Mouse (Mus musculus) kidney, adult 18-20 months (tissue): ENCODE measurements around the gene Btrc.
"Not testable (repeated sequence)": the region's sequence is repeated elsewhere in the genome, so short reads cannot be mapped to it uniquely, and the experiment has no call there.

ENCODE experiments used
- DNase-seq: peaks from one replicate; pipeline ENCODE4 v3.0.0; 2021

Gene Btrc

GRCm38 (mm10) chr19:45363384-45363926 is at the start of gene Btrc:
Btrc (plus strand) TSS chr19:45363734.
- DNase-seq = peak; percentile 100

- no peak for DNase-seq
Observed at GRCm38 (mm10) chr19:45317473-45317882, 46.1 kb upstream of the Btrc start.

- DNase-seq = no peak
Observed at GRCm38 (mm10) chr19:45321062-45321461, 42.5 kb upstream of the Btrc start.

- DNase-seq = no peak
Observed at GRCm38 (mm10) chr19:45329039-45329438, 34.5 kb upstream of the Btrc start.

- no peak for DNase-seq
Observed at GRCm38 (mm10) chr19:45329748-45330298, 33.7 kb upstream of the Btrc start.

- DNase-seq = no peak
Observed at GRCm38 (mm10) chr19:45336718-45337117, 26.8 kb upstream of the Btrc start.

GRCm38 (mm10) chr19:45338182-45338581 is 25.4 kb upstream of the Btrc start:
- DNase-seq = no peak

GRCm38 (mm10) chr19:45343941-45344340 is 19.6 kb upstream of the Btrc start:
- DNase-seq = no peak

GRCm38 (mm10) chr19:45348188-45348587 is 15.3 kb upstream of the Btrc start:
- no peak for DNase-seq

- DNase-seq = no peak
Observed at GRCm38 (mm10) chr19:45350456-45350855, 13.1 kb upstream of the Btrc start.

GRCm38 (mm10) chr19:45352706-45353105 is 10.8 kb upstream of the Btrc start:
- not testable (repeated sequence) for DNase-seq

- no peak for DNase-seq
Observed at GRCm38 (mm10) chr19:45355678-45356077, 7.9 kb upstream of the Btrc start.

GRCm38 (mm10) chr19:45356868-45357267 is 6.7 kb upstream of the Btrc start:
- not testable (repeated sequence) for DNase-seq

- no peak for DNase-seq
Observed at GRCm38 (mm10) chr19:45360486-45360885, 3.0 kb upstream of the Btrc start.

- DNase-seq = no peak
Observed at GRCm38 (mm10) chr19:45363933-45364391, 428 bp downstream of the Btrc start.

- no peak for DNase-seq
Observed at GRCm38 (mm10) chr19:45366651-45367050, 3.1 kb downstream of the Btrc start.

- DNase-seq = not testable (repeated sequence)
Observed at GRCm38 (mm10) chr19:45384815-45385214, 21.3 kb downstream of the Btrc start.

GRCm38 (mm10) chr19:45388551-45388950 is 25.0 kb downstream of the Btrc start:
- DNase-seq = no peak

GRCm38 (mm10) chr19:45394078-45394477 is 30.5 kb downstream of the Btrc start:
- DNase-seq = no peak

GRCm38 (mm10) chr19:45411000-45411399 is 47.5 kb downstream of the Btrc start:
- DNase-seq = no peak

- peak; percentile 26 for DNase-seq
Observed at GRCm38 (mm10) chr19:45412694-45413093, 49.2 kb downstream of the Btrc start.

GRCm38 (mm10) chr19:45413966-45414365 is 50.4 kb downstream of the Btrc start:
- DNase-seq = peak; percentile 37

- no peak for DNase-seq
Observed at GRCm38 (mm10) chr19:45417601-45418000, 54.1 kb downstream of the Btrc start.

GRCm38 (mm10) chr19:45422276-45422675 is 58.7 kb downstream of the Btrc start:
- DNase-seq = peak; percentile 33

- no peak for DNase-seq
Observed at GRCm38 (mm10) chr19:45428146-45428545, 64.6 kb downstream of the Btrc start.
